Mouse (Mus musculus): Measurements from ENCODE around the gene Mettl24. TPM values are rescaled to one million over a fixed set of nuclear protein-coding genes. Genes with fewer than 3 reads are reported as not detected.

Gene Mettl24
- polyA plus RNA-seq, 1 experiment from 2014 or later = 3.9 TPM

GRCm38 (mm10) chr10:40666943-40667342, 16.1 kb upstream of the Mettl24 start:
- Histone ChIP-seq H3K27ac (no peak overlapping the region), H3K4me2 (ENCODE audit: low read length) (no peak overlapping the region), H3K9me3 (replicated peaks; ENCODE audit: low read length) (no peaks in the 10 kb centered on the region), H3K9ac (ENCODE audit: low read depth, low read length) (no peak overlapping the region), H3K27me3 (ENCODE audit: insufficient read depth, low read length) (no peaks in the 10 kb centered on the region), H3K4me3 (replicated peaks; ENCODE audit: low read depth, low read length) (no peak overlapping the region), H3K4me1 (replicated peaks; ENCODE audit: insufficient read depth, low read length) (no peaks in the 10 kb centered on the region), H3K36me3 (ENCODE audit: insufficient read depth, low read length) (no peaks in the 10 kb centered on the region)
- no peak for TF ChIP-seq CTCF (IDR thresholded peaks at IDR 0.05; ENCODE audit: low read depth)
- DNase-seq (ENCODE audit: low spot score) (no peak), ATAC-seq (replicated peaks; ENCODE audit: low FRiP score, low read depth) (no peak)
- WGBS = 96% methylated on average over 1 of the region's 1 CpGs

- no peak for TF ChIP-seq CTCF (IDR thresholded peaks at IDR 0.05; ENCODE audit: low read depth)
- DNase-seq (ENCODE audit: low spot score) (no peak), ATAC-seq (replicated peaks; ENCODE audit: low FRiP score, low read depth) (no peak)
- Histone ChIP-seq H3K9me3 (replicated peaks; ENCODE audit: low read length) (no peaks in the 10 kb centered on the region), H3K4me3 (replicated peaks; ENCODE audit: low read depth, low read length) (no peak overlapping the region), H3K9ac (ENCODE audit: low read depth, low read length) (no peak overlapping the region), H3K4me1 (replicated peaks; ENCODE audit: insufficient read depth, low read length) (no peaks in the 10 kb centered on the region), H3K27ac (no peak overlapping the region), H3K27me3 (ENCODE audit: insufficient read depth, low read length) (no peaks in the 10 kb centered on the region), H3K4me2 (ENCODE audit: low read length) (no peak overlapping the region), H3K36me3 (ENCODE audit: insufficient read depth, low read length) (no peaks in the 10 kb centered on the region)
Measured at GRCm38 (mm10) chr10:40668640-40669039, 14.4 kb upstream of the Mettl24 start.

- Histone ChIP-seq H3K9me3 (replicated peaks; ENCODE audit: low read length) (no peaks in the 10 kb centered on the region), H3K9ac (ENCODE audit: low read depth, low read length) (no peak overlapping the region), H3K4me1 (replicated peaks; ENCODE audit: insufficient read depth, low read length) (0 out of 2 replicates have a peak, but pooled peaks cover 6% of the 10 kb centered on the region), H3K27me3 (ENCODE audit: insufficient read depth, low read length) (no peaks in the 10 kb centered on the region), H3K4me3 (replicated peaks; ENCODE audit: low read depth, low read length) (no peak overlapping the region), H3K4me2 (ENCODE audit: low read length) (no peak overlapping the region), H3K27ac (no peak overlapping the region), H3K36me3 (ENCODE audit: insufficient read depth, low read length) (no peaks in the 10 kb centered on the region)
- DNase-seq (ENCODE audit: low spot score) = no peak
- WGBS = 72% methylated on average over 8 of the region's 8 CpGs
- ATAC-seq (replicated peaks; ENCODE audit: low FRiP score, low read depth) = no peak
- no peak for TF ChIP-seq CTCF (IDR thresholded peaks at IDR 0.05; ENCODE audit: low read depth)
Measured at GRCm38 (mm10) chr10:40672587-40673296, 10.3 kb upstream of the Mettl24 start.

- 71% methylated on average over 7 of the region's 7 CpGs for WGBS
- DNase-seq (ENCODE audit: low spot score) (no peak), ATAC-seq (replicated peaks; ENCODE audit: low FRiP score, low read depth) (no peak)
Measured at GRCm38 (mm10) chr10:40673297-40673665, 9.8 kb upstream of the Mettl24 start.

GRCm38 (mm10) chr10:40674151-40674550, 8.9 kb upstream of the Mettl24 start:
- DNase-seq (ENCODE audit: low spot score) = no peak
- H3K4me2 ChIP-seq (ENCODE audit: low read length) = peak overlapping the region; percentile 48
- TF ChIP-seq CTCF (IDR thresholded peaks at IDR 0.05; ENCODE audit: low read depth) = no peak
- 0 out of 2 replicates have a peak, but pooled peaks cover 6% of the 10 kb centered on the region for H3K4me1 ChIP-seq (replicated peaks; ENCODE audit: insufficient read depth, low read length)
- no peak overlapping the region for H3K27ac ChIP-seq
- no peaks in the 10 kb centered on the region for H3K27me3 ChIP-seq (ENCODE audit: insufficient read depth, low read length)
- ATAC-seq (replicated peaks; ENCODE audit: low FRiP score, low read depth) = no peak
- 9% methylated on average over 13 of the region's 13 CpGs for WGBS
- H3K36me3 ChIP-seq (ENCODE audit: insufficient read depth, low read length) = no peaks in the 10 kb centered on the region
- H3K4me3 ChIP-seq (replicated peaks; ENCODE audit: low read depth, low read length) = 0 out of 2 replicates have a peak overlapping the region, but pooled peaks have one; percentile 13
- no peaks in the 10 kb centered on the region for H3K9me3 ChIP-seq (replicated peaks; ENCODE audit: low read length)
- no peak overlapping the region for H3K9ac ChIP-seq (ENCODE audit: low read depth, low read length)

More at GRCm38 (mm10) chr10:40673297-40673665, 9.8 kb upstream of the Mettl24 start:
- Histone ChIP-seq H3K36me3 (ENCODE audit: insufficient read depth, low read length) (no peaks in the 10 kb centered on the region), H3K4me2 (ENCODE audit: low read length) (no peak overlapping the region), H3K27ac (no peak overlapping the region), H3K4me3 (replicated peaks; ENCODE audit: low read depth, low read length) (no peak overlapping the region), H3K9me3 (replicated peaks; ENCODE audit: low read length) (no peaks in the 10 kb centered on the region), H3K27me3 (ENCODE audit: insufficient read depth, low read length) (no peaks in the 10 kb centered on the region), H3K4me1 (replicated peaks; ENCODE audit: insufficient read depth, low read length) (0 out of 2 replicates have a peak, but pooled peaks cover 6% of the 10 kb centered on the region), H3K9ac (ENCODE audit: low read depth, low read length) (no peak overlapping the region)
- TF ChIP-seq CTCF (IDR thresholded peaks at IDR 0.05; ENCODE audit: low read depth) = no peak

- Histone ChIP-seq H3K4me2 (ENCODE audit: low read length) (no peak overlapping the region), H3K4me3 (replicated peaks; ENCODE audit: low read depth, low read length) (no peak overlapping the region), H3K4me1 (replicated peaks; ENCODE audit: insufficient read depth, low read length) (0 out of 2 replicates have a peak, but pooled peaks cover 6% of the 10 kb centered on the region), H3K36me3 (ENCODE audit: insufficient read depth, low read length) (no peaks in the 10 kb centered on the region), H3K27ac (no peak overlapping the region), H3K9me3 (replicated peaks; ENCODE audit: low read length) (no peaks in the 10 kb centered on the region), H3K27me3 (ENCODE audit: insufficient read depth, low read length) (no peaks in the 10 kb centered on the region), H3K9ac (ENCODE audit: low read depth, low read length) (no peak overlapping the region)
- ATAC-seq (replicated peaks; ENCODE audit: low FRiP score, low read depth) = no peak
- DNase-seq (ENCODE audit: low spot score) = no peak
- 83% methylated on average over 7 of the region's 7 CpGs for WGBS
- TF ChIP-seq CTCF (IDR thresholded peaks at IDR 0.05; ENCODE audit: low read depth) = no peak
Measured at GRCm38 (mm10) chr10:40675921-40676320, 7.2 kb upstream of the Mettl24 start.
